Mouse (Mus musculus): ENCODE results near the gene Eci3. TPM values are rescaled to one million over a fixed set of nuclear protein-coding genes. Genes with fewer than 3 reads are reported as not detected.

Eci3 gene
- polyA plus RNA-seq, 1 experiment from 2014 or later = 0.30 TPM

DNA sequence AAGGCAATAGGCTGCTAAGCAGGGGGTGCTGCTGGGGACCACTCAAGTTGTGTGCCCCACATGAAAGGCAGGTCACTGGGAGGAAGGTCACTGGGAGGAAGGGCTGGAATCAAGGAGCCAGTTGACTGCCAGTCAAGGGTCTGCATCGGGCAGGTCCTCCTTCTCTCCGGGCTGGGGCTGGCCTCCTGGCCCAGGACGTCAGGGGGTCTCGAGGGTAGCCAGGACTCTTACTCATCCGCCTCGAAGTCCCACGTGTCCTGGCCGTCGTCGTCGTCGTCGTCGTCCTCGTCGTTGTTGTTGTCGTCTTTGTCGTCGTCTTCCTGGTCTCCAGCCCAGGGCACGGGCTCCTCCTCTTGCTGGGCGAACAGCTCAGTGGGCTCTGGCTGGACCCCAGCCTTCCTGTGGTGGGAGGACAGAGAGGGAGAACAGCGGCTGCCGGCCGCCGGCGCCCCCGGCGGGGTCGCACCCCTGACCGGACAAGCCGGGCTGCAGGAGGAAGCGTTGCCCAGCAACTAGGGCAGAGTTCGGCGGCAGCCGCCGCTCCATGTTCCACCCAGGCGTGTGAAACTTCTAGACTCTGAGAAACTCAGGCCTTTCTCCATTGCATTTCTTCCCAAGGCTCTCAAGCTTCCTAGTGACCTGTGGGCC lies 47.0 kb downstream of the Eci3 start:
- Histone ChIP-seq H3K4me2 (peak overlapping the region; percentile 69), H3K27ac (no peak overlapping the region), H3K9me3 (replicated peaks) (no peaks in the 10 kb centered on the region), H3K4me3 (peak overlapping the region; percentile 36), H3K4me1 (replicated peaks) (0 out of 2 replicates have a peak, but pooled peaks cover 7% of the 10 kb centered on the region), H3K9ac (0 out of 2 replicates have a peak overlapping the region, but pooled peaks have one; percentile 20), H3K27me3 (no peaks in the 10 kb centered on the region), H3K36me3 (no peaks in the 10 kb centered on the region)
- 25% methylated on average over 37 of the region's 37 CpGs for WGBS
- peak; percentile 53; the same call in 1 of the 2 replicates for ATAC-seq (replicated peaks; ENCODE audit: insufficient number of reproducible peaks, insufficient read depth, low FRiP score, low read depth)

GRCm38 (mm10) chr13:34914614-34915013 lies 49.0 kb downstream of the Eci3 start:
- Histone ChIP-seq H3K27ac (no peak overlapping the region), H3K27me3 (no peaks in the 10 kb centered on the region), H3K4me3 (no peak overlapping the region), H3K9ac (no peak overlapping the region), H3K4me2 (no peak overlapping the region), H3K36me3 (no peaks in the 10 kb centered on the region), H3K4me1 (replicated peaks) (peaks cover 10% of the 10 kb centered on the region; the same call in 1 of the 2 replicates), H3K9me3 (replicated peaks) (no peaks in the 10 kb centered on the region)
- no peak for ATAC-seq (replicated peaks; ENCODE audit: insufficient number of reproducible peaks, insufficient read depth, low FRiP score, low read depth)
- 75% methylated on average over 9 of the region's 9 CpGs for WGBS

Other genes with a start within 250 kb of the Eci3 start
- gene Fam50b, start 229.0 kb downstream of the Eci3 start, polyA plus RNA-seq (2015; fragmentation: Nextera tagmentation; extraction: Ambion mirVana) = not detected in 2 replicates
- 37.7 and 45.8 TPM in 2 replicates for gene Prpf4b, start 88.5 kb downstream of the Eci3 start, polyA plus RNA-seq (2015; fragmentation: Nextera tagmentation; extraction: Ambion mirVana)
- gene Fam217a, start 39.5 kb downstream of the Eci3 start, polyA plus RNA-seq (2015; fragmentation: Nextera tagmentation; extraction: Ambion mirVana) = 1.4 and 2.3 TPM in 2 replicates
- not detected in 2 replicates for gene 4933417A18Rik, start 39.4 kb downstream of the Eci3 start, polyA plus RNA-seq (2015; fragmentation: Nextera tagmentation; extraction: Ambion mirVana)
- 134 and 135 TPM in 2 replicates for gene Eci2, start 63.3 kb upstream of the Eci3 start, polyA plus RNA-seq (2015; fragmentation: Nextera tagmentation; extraction: Ambion mirVana)

Measured in heart, embryonic 15.5 days (tissue).